ENCODE assay signal across 18 mouse cellular contexts in genomic region chr5:30593360-30593759, GRCm38 (mm10). TPM values are rescaled to one million over a fixed set of nuclear protein-coding genes. Genes with fewer than 3 reads are reported as not detected.
DNase-seq lines count a peak whose midpoint lies in the region; ATAC-seq and TF ChIP-seq lines count a peak whose summit lies in the region.
"Had no signal": no experiment of that assay in that cellular context is flagged by ENCODE, and none has a peak within 500 bp of the region (broad histone marks: within the 10 kb centered on the region; RNA-seq: fewer than 3 reads in every experiment).

No protein-coding gene starts in this region.

- no peak for DNase-seq in gastrocnemius, adult 2 months
- no peak for DNase-seq in gastrocnemius, postnatal 14 days
- DNase-seq in heart, postnatal 0 days (ENCODE audit: low spot score): no peak
- no peak for DNase-seq in heart, adult 11 months
- no peak for DNase-seq in neural tube, embryonic 10.5 days (ENCODE audit: extremely low spot score, low spot score)
- no peak for DNase-seq in midbrain, embryonic 10.5 days (ENCODE audit: low spot score)
- DNase-seq: thymus, postnatal 25 days had no signal

- H3K4me2 ChIP-seq in heart, postnatal 0 days (ENCODE audit: low read depth, low read length): no peak overlapping the region
- H3K4me2 ChIP-seq in neural tube, embryonic 14.5 days (ENCODE audit: low read depth, low read length): no peak overlapping the region
- H3K4me2 ChIP-seq: kidney, embryonic 15.5 days had no signal

- H3K27ac ChIP-seq in gastrocnemius, adult 2 months: 0 out of 2 replicates have a peak overlapping the region, but pooled peaks have one; percentile 7
- peak overlapping the region; percentile 90 for H3K27ac ChIP-seq in heart, postnatal 0 days (ENCODE audit: low read depth)
- no peak overlapping the region for H3K27ac ChIP-seq in neural tube, embryonic 14.5 days (ENCODE audit: low read depth, low read length)
- no peak overlapping the region for H3K27ac ChIP-seq in midbrain, embryonic 10.5 days (replicated peaks)
- H3K27ac ChIP-seq: hindbrain, postnatal 0 days; kidney, embryonic 15.5 days; left cerebral cortex, adult 2 months; liver, embryonic 14.5 days had no signal

- H3K9me3 ChIP-seq in heart, postnatal 0 days (replicated peaks; ENCODE audit: control insufficient read depth, low read length): no peaks in the 10 kb centered on the region
- H3K9me3 ChIP-seq in neural tube, embryonic 14.5 days (ENCODE audit: control insufficient read depth, low read length): no peaks in the 10 kb centered on the region
- no peaks in the 10 kb centered on the region for H3K9me3 ChIP-seq in midbrain, embryonic 10.5 days (replicated peaks)
- H3K9me3 ChIP-seq: kidney, embryonic 15.5 days had no signal

- H3K27me3 ChIP-seq in heart, postnatal 0 days (ENCODE audit: control insufficient read depth, insufficient read depth, low read length): peaks cover 19% of the 10 kb centered on the region; the same call in 1 of the 2 replicates
- peaks cover 3% of the 10 kb centered on the region; the same call in 1 of the 2 replicates for H3K27me3 ChIP-seq in neural tube, embryonic 14.5 days (ENCODE audit: control insufficient read depth, insufficient read depth, low read length)
- peaks cover 32% of the 10 kb centered on the region for H3K27me3 ChIP-seq in midbrain, embryonic 10.5 days (ENCODE audit: low read depth, poor library complexity, severe bottlenecking)

- H3K4me3 ChIP-seq in gastrocnemius, adult 2 months: no peak overlapping the region
- no peak overlapping the region for H3K4me3 ChIP-seq in heart, postnatal 0 days (ENCODE audit: low read depth, low read length)
- H3K4me3 ChIP-seq in neural tube, embryonic 14.5 days (ENCODE audit: low read depth, low read length): no peak overlapping the region
- H3K4me3 ChIP-seq in midbrain, embryonic 10.5 days: no peak overlapping the region
- H3K4me3 ChIP-seq: kidney, embryonic 15.5 days; left cerebral cortex, adult 2 months had no signal

- no peaks in the 10 kb centered on the region for H3K36me3 ChIP-seq in heart, postnatal 0 days (replicated peaks; ENCODE audit: control insufficient read depth, insufficient read depth, low read length)
- H3K36me3 ChIP-seq in neural tube, embryonic 14.5 days (ENCODE audit: control insufficient read depth, insufficient read depth, low read length): no peaks in the 10 kb centered on the region
- no peaks in the 10 kb centered on the region for H3K36me3 ChIP-seq in midbrain, embryonic 10.5 days
- H3K36me3 ChIP-seq: G1E; kidney, embryonic 15.5 days had no signal

- H3K4me1 ChIP-seq in heart, postnatal 0 days (ENCODE audit: control insufficient read depth, insufficient read depth): peaks cover 64% of the 10 kb centered on the region
- H3K4me1 ChIP-seq in neural tube, embryonic 14.5 days (ENCODE audit: control insufficient read depth, insufficient read depth, low read length): peaks cover 5% of the 10 kb centered on the region; the same call in 1 of the 2 replicates
- H3K4me1 ChIP-seq in midbrain, embryonic 10.5 days: peaks cover 34% of the 10 kb centered on the region

- H3K9ac ChIP-seq in heart, postnatal 0 days (replicated peaks; ENCODE audit: low read depth, low read length): no peak overlapping the region
- H3K9ac ChIP-seq in neural tube, embryonic 14.5 days (replicated peaks; ENCODE audit: low read depth, low read length): 0 out of 2 replicates have a peak overlapping the region, but pooled peaks have one; percentile 11
- H3K9ac ChIP-seq: kidney, embryonic 15.5 days; liver, embryonic 14.5 days had no signal

- no peak for TF ChIP-seq CTCF in gastrocnemius, adult 2 months (IDR thresholded peaks at IDR 0.05)
- TF ChIP-seq CTCF in heart, postnatal 0 days (IDR thresholded peaks at IDR 0.05; ENCODE audit: low read depth): no peak

- no peak for TF ChIP-seq EP300 in heart, postnatal 0 days (IDR thresholded peaks at IDR 0.05; ENCODE audit: low read depth)

- 46% methylated on average over 11 of the region's 11 CpGs for WGBS in heart, postnatal 0 days
- 88% methylated on average over 11 of the region's 11 CpGs for WGBS in neural tube, embryonic 14.5 days
- WGBS in midbrain, embryonic 10.5 days: 80% methylated on average over 11 of the region's 11 CpGs

- no peak for ATAC-seq in heart, postnatal 0 days (ENCODE audit: insufficient read depth, low read depth)
- ATAC-seq in neural tube, embryonic 14.5 days (ENCODE audit: low read depth): no peak
- ATAC-seq: forebrain, embryonic 14.5 days; hindbrain, postnatal 0 days had no signal

- intact Hi-C loops in gastrocnemius, adult 2 months (cut with DNase I): no loop called here
- intact Hi-C loops in gastrocnemius, postnatal 14 days (cut with DNase I; ENCODE audit: low total_unique reads): no loop called here

RNA-seq across cellular contexts. Expression of gene Kcnk3, which starts 5.4 kb away (rescaled TPM):
- under 1 TPM; 0.26 to 0.33 TPM for total RNA-seq in gastrocnemius, adult 2 months (2021)
- 1 to 10 TPM in 1 of 2 experiments, under 1 TPM in 1; 0.42 to 1.2 TPM for total RNA-seq in gastrocnemius, postnatal 14 days (2021)
- total RNA-seq in heart, postnatal 0 days (2014; rRNA removed; ENCODE audit: low replicate concordance): 55.5 and 70.0 TPM in 2 replicates
- polyA plus RNA-seq in heart, postnatal 0 days (2015; fragmentation: Nextera tagmentation; extraction: Ambion mirVana): 36.4 and 45.3 TPM in 2 replicates
- 10.5 and 12.9 TPM in 2 replicates for polyA plus RNA-seq in neural tube, embryonic 14.5 days (2014; fragmentation: Nextera tagmentation; extraction: Ambion mirVana)
- 0.12 and 0.27 TPM in 2 replicates for polyA plus RNA-seq in midbrain, embryonic 10.5 days (2016; fragmentation: Nextera tagmentation; extraction: Ambion mirVana)
- total RNA-seq: granulocyte monocyte progenitor cell, adult 5-6 weeks; neutrophil, adult 5-6 weeks had no signal
- polyA plus RNA-seq: C2C12, G1E had no signal

RNA-seq across cellular contexts. Expression of gene Cib4, which starts 47.7 kb away (rescaled TPM):
- not detected for total RNA-seq in gastrocnemius, adult 2 months (2021)
- total RNA-seq in gastrocnemius, postnatal 14 days (2021): not detected
- total RNA-seq in heart, postnatal 0 days (2014; rRNA removed; ENCODE audit: low replicate concordance): not detected in 2 replicates
- polyA plus RNA-seq in heart, postnatal 0 days (2015; fragmentation: Nextera tagmentation; extraction: Ambion mirVana): not detected in 2 replicates
- not detected in 2 replicates for polyA plus RNA-seq in neural tube, embryonic 14.5 days (2014; fragmentation: Nextera tagmentation; extraction: Ambion mirVana)
- polyA plus RNA-seq in midbrain, embryonic 10.5 days (2016; fragmentation: Nextera tagmentation; extraction: Ambion mirVana): not detected in 2 replicates
- total RNA-seq: G1E; granulocyte monocyte progenitor cell, adult 5-6 weeks; hindbrain, postnatal 0 days; left cerebral cortex, adult 2 months; neutrophil, adult 5-6 weeks had no signal
- polyA plus RNA-seq: C2C12; forebrain, embryonic 14.5 days; G1E; hindbrain, postnatal 0 days; kidney, embryonic 15.5 days; limb, embryonic 11.5 days; liver, embryonic 14.5 days had no signal

RNA-seq across cellular contexts. Expression of gene Slc35f6, which starts 54.4 kb away (rescaled TPM):
- total RNA-seq in gastrocnemius, adult 2 months (2021): 10 to 100 TPM; 12.7 to 14.2 TPM
- total RNA-seq in gastrocnemius, postnatal 14 days (2021): 10 to 100 TPM; 11.8 to 13.8 TPM
- total RNA-seq in heart, postnatal 0 days (2014; rRNA removed; ENCODE audit: low replicate concordance): 61.3 and 86.8 TPM in 2 replicates
- 30.5 and 31.7 TPM in 2 replicates for polyA plus RNA-seq in heart, postnatal 0 days (2015; fragmentation: Nextera tagmentation; extraction: Ambion mirVana)
- polyA plus RNA-seq in neural tube, embryonic 14.5 days (2014; fragmentation: Nextera tagmentation; extraction: Ambion mirVana): 33.1 and 37.1 TPM in 2 replicates
- 26.7 and 30.3 TPM in 2 replicates for polyA plus RNA-seq in midbrain, embryonic 10.5 days (2016; fragmentation: Nextera tagmentation; extraction: Ambion mirVana)

Comparison
In these comparisons a context has a peak if more than half of its experiments do, and no peak if none do; other contexts are left out.
1. H3K27ac ChIP-seq: peak in gastrocnemius, adult 2 months (single experiment) and heart, postnatal 0 days (single experiment); none in neural tube, embryonic 14.5 days (single experiment) and midbrain, embryonic 10.5 days (single experiment).
2. RNA of gene Kcnk3, which starts 5.4 kb away (total RNA-seq): 55.5 to 70.0 TPM in heart, postnatal 0 days; 0.42 to 1.2 TPM in gastrocnemius, postnatal 14 days and 0.26 to 0.33 TPM in gastrocnemius, adult 2 months; every median in the first group is over 10 times any median in the second.